Mouse (Mus musculus) monocyte, adult 2 months (primary cell): Measurements from ENCODE around the gene Abca7.
A peak's percentile ranks its signal among the peaks of the same experiment; 100 is the strongest.

Experiments
- DNase-seq, 2 experiments: peaks; one replicate each; pipeline ENCODE4 v3.0.0; 2022; ENCODE audit warnings: low spot score in 2 of 2, low read depth in 1 of 2

Abca7 gene

DNA sequence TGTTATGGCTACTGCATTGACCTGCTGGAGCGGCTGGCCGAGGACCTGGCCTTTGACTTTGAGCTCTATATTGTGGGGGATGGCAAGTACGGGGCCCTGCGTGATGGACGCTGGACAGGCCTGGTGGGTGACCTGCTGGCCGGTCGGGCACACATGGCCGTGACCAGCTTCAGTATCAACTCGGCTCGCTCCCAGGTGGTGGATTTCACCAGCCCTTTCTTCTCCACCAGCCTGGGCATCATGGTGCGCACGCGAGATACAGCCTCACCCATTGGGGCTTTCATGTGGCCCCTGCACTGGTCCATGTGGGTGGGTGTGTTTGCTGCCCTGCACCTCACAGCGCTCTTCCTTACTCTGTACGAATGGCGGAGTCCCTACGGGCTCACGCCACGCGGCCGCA is 22.2 kb upstream of the Abca7 start:
- no peak for DNase-seq

DNA sequence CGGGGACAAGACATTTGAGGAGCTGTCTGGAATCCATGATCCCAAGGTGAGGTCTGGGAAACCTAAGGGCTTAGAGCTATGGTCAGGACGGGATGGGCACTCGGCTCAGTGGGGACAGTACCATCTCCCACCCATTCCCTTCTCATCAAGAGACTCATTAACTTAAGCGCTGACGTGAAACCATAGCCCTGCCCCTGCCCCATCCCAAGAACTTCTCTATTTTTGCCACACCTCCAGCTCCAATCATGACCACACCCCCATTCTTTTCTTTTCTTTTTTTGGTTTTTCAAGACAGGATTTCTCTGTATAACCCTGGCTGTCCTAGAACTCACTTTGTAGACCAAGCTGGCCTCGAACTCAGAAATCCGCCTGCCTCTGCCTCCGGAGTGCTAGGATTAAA is 21.6 kb upstream of the Abca7 start:
- no peak for DNase-seq

DNA sequence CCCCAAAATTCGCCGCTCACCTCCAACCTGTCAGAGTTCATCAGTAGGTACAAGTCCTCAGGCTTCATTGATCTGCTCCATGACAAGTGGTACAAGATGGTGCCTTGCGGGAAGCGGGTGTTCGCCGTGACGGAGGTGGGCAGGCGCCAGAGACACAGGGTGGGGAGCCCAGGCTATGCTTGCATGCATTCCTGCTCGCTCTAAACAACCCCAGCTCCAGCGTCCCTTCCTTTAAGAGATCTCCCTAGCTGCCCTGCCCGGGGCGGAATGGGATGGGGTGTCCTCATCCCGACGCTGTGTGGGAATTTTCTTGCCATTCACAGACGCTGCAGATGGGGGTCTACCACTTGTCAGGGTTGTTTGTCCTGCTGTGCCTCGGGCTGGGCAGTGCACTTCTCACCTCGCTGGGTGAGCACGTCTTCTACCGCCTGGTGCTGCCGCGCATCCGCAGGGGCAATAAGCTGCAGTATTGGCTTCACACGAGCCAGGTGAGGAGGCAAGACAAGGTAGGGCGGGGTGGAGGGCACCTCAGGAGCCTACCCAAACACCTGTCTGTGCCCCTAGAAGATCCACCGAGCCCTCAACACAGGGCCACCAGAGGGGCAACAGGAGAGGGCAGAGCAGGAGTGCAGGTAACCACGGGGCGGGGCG is 20.1 kb upstream of the Abca7 start:
- DNase-seq: no peak

DNA sequence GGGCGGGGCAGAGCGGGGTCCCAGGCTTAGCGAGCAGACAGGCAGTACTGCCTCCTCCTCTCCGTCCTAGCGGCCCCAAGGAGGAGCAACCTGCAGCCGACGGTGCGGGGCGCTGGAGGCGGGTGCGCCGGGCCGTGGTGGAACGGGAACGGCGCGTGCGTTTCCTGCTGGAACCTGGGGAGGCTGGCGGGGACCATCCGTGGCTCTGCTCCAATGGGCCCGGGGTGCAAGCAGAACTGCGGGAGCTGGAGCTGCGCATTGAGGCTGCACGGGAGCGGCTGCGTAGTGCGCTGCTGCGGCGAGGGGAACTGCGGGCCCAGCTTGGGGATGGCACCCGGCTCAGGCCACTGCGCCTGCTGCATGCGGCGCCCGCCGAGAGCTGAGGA is 19.6 kb upstream of the Abca7 start:
- DNase-seq: no peak

DNA sequence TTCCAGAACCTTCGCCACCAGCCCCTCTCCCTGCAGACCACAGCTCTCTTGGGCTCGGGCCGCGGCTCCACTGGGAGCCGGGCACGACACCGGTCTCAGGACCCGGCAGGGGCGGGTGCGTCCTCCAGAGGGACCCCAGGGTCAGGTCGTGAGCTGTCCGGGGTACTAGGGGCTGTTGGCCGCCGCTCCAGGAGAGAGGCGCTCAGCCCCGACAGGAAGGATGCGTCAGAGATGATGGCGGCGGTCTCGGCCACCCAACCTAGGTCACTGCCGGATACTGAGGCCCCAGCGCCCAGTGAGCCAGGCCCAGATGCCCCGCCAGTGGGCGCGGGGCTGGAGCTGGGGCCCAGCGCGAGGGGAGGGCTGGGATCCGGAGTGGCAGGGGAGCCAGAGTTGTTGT is 19.0 kb upstream of the Abca7 start:
- DNase-seq: no peak

DNA sequence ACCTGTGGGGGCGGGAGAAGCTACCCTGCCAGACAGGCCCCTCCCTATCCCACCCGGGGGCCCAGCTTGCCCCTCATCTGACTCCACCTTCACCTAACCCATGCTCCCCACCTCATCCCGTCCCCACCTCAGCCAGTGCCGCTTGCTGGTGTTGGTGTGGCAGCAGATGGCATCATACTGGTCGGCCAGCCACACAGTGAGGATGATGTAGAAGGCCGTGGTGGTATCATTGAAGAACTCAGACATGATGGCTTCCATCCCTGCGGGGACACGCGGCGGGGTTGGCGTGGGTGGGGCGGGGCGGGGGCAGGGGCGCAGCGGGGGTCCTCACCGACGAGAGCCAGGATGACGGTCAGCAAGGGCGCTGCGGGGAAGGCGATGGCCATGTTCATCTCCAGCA is 18.2 kb upstream of the Abca7 start:
- no peak for DNase-seq

DNA sequence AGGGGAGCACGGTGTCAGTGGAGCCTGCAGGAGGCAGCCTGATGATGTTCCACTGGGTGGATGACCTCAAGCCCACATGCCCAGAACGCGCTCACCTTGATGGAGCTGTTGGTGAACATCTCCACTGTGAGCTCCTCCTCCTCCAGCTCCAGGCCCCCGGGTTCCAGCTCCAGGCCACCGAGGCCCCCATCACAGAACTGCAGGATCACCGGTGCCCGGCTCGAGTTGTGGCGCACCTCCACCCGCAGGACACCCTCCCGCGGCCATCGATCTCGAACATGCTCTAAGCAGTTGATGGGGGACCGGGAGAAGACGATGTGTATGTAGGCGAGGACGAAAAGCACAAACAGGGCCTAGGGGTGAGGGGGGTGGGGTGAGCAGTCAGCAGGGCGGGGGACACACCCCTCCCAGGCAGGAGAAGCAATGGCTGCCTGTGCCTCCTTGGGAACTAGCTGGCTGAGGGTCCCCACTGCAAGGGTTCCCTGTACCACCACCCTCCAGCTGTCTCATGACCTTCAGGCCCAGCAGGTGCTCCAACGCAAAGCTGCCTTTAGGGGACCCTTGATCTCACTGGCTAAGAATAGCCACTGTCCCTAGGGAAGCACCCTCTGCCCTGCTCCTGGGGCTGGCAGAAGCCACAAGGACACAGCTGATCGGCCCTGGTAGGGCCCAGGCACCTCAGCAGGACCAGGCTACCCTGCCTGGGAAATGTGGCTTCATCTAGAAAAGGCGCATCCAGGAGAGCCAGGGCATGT is 16.7 kb upstream of the Abca7 start:
- no peak for DNase-seq

DNA sequence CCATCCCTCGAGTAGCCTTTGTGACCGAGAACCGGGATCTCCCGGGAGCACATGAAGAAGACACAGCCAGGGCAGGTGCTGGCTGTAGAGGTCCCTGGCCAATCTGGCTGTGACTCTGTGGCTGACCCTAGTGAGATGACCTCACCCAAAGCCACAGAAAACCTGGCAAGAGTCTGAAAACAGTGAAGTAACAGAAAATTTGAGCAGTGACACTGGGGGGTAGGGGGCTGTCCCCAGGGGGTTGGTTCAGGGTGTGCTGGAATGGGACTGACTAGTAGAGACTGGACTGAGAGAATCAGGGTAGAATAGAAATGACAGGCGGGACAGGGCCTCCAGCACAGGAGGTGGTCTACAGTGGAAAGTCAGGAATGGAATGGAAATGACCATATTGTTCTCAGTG is 13.1 kb upstream of the Abca7 start:
- DNase-seq: no peak

DNA sequence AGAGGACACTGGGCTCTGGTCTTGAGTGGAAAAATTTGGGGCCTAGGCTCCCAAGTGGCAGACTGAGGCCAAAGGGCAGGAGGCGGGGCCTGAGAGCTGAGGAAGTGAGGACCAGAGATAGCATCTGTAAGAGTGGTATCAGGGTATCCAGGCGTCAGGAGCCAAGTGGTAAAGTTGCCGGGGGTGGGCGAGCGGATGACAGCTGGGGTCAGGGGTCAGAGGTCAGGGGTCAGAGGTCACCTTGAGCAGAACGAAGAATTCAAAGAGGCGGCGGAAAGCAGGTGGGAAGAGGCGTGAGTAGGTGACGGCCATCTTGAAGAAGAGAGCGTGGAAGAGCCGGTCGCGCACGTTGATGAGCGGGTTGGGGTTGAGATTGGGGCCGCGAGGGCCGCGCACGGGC is 12.6 kb upstream of the Abca7 start:
- DNase-seq: peak in 1 of 2 experiments; percentile 62

DNA sequence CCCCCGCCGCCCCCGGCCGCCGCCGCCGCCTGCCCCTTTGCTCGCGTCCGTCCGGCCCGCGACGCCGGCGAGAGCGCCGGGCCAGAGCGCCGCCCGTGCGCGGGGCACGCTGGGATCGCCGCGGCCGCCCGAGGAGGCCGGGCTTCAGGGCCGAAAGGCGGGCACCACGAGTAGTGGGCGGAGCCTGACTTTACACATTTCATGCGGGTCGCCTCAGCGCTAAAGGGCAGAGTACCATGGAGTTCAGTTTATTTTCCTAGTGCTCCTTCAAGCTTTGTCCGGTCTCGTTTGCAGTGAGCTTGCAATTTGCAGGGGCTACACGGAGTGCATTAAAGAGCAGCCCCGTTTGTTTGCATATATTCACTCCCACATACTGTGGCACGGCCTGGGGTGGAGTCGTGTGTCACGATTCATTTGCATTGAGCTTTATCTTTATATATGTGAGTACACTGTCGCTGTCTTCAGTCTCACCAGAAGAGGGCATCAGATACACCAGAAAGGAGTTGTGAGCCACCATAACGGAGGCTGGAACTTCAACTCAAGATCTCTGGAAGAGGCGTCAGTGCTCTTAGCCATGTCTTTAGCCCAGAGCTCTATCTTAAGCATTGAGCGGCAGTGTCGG is 12.0 kb upstream of the Abca7 start, which contains the start of gene Tmem259:
TSS of gene Tmem259 (minus strand) at position 136 of the 622 bp plus-strand sequence.
- DNase-seq: peak in 1 of 2 experiments; percentile 79

DNA sequence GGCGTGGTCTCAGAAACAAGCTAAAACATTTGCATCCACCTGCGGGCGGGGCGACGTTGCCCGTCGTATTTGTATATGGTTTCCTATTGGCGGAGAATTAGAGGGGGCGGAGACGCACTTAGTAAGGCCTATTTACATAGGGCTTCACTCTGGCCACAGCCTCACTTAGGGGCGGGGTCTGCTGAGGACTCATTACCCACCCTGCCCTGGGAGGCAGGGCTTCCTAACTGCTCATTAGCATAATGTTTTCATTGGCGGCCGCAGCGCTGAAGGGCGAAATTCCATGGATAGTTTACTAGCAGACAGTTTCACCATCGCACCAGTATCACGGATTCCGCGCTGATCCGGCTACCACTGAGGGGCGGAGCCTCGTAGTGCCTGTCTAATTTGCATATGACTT is 11.4 kb upstream of the Abca7 start:
- peak; percentile 91 to 92 for DNase-seq

DNA sequence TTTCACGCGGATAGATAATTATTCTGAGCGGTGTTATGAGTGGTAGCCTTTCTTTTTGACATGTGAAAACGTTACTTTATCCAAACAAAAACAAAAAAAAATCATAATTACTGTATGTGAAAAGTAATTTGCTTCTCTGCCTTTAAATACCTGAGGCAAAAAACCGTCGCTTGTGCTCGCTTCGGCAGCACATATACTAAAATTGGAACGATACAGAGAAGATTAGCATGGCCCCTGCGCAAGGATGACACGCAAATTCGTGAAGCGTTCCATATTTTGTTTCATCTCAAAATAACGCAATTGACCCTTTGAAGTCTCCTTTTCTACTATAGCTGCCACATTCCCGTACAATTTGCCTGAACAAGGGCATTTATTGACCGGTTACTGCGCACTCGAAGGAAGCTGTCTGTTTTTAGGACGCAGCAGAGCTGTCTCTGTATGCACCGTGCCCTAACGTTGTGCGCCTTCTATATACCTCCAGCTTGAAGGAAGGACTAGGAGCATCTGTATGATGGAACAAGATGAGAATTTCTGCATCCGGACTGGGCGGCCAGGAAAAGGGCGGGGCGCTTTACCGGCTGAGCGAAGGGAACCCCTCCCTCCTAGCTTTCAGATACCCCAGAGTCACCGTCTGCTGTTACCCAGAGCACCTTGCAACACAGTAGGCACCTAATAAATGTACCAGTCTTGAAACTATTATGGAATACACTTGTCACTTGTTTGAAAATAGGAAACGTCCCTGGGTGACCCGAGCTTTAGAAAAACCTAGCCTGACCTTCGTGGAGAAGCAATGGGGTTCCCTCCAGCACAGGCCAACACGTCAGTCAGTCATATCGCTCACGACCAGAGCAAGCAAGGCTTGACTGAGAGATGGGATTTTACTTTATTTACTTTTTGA is 10.7 kb upstream of the Abca7 start:
- peak in 1 of 2 experiments; percentile 43 for DNase-seq

DNA sequence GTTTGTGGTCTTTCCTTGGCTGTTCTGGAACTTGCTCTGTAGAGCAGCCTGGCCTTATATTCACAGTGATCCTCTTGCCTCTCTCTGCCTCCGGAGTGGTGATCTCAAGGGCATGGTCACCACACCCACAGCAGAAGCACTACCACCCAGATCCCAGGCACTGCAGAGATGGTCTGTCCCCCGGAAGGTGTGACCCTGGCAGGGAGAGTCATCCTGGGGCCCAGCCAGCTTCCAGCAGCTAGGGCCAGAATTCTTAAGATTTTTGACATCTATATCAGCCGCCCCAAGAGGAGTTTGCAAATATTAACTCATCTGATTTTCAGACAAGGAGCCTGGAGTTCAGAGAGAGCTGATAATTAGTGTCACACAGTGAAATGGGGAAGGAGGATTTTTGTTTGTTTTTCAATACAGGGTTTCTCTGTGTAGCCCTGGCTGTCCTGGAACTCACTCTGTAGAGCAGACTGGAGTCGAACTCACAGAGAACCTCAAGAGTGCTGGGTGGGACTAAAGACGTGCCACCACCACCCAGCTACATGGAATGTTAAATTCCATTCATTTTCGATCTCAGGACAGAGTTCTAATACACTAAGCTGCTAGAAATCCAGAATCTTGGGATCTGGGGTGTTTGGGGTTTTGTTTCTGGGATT is 9.9 kb upstream of the Abca7 start:
- no peak for DNase-seq

DNA sequence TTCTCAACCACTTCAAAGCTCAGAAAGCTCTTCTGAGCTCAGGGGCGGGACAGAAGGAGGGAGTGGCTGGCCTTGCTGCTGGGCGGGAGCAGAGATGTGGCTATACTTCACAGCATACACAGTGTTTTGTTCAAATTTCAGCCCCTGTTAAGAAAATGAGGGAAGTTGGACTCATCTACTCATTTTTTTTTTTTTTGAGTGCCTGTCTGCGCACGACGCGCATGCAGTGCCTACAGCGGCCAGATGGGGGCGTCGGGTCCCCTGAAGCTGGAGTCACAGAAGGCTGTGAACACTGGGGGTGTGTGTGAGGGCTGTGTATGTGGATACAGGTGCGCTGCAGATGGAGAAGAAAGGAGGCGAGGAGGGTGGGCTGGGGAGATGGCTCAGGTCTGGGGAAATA is 9.3 kb upstream of the Abca7 start:
- peak; percentile 74 to 93 for DNase-seq

DNA sequence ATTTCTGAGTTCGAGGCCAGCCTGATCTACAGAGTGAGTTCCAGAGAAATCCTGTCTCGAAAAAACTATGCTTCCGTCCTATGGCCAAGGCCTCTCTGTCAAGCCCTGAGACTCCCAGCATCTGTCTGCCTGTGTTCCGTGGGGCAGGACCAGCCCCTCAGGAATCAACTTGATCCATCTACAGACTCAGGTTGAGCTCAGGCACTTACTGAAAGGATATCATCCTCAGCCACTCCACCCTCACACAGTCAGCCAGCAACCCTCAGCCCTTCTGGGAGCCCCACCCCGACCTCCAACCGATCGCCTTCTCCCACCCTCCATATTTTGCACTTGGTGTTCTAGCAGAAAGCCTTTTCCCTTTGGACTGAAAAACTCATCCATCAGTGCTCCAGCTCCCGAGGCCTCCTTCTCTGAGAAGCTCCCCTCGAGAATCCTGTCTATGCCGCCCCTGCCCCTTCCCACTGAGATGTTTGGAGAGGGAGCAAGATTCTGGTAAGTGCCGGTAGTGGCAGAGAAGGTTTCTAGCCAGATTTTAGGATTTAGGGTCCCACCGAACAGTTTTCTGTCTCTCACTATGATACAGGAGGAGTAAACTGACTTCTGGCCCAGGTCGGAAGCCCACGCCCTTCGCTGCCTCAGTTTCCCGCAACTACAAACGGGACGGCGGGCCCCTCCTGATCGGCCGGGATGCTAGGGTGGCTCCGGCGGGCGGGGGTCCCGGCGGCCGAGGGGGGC is 8.4 kb upstream of the Abca7 start:
- no peak for DNase-seq

DNA sequence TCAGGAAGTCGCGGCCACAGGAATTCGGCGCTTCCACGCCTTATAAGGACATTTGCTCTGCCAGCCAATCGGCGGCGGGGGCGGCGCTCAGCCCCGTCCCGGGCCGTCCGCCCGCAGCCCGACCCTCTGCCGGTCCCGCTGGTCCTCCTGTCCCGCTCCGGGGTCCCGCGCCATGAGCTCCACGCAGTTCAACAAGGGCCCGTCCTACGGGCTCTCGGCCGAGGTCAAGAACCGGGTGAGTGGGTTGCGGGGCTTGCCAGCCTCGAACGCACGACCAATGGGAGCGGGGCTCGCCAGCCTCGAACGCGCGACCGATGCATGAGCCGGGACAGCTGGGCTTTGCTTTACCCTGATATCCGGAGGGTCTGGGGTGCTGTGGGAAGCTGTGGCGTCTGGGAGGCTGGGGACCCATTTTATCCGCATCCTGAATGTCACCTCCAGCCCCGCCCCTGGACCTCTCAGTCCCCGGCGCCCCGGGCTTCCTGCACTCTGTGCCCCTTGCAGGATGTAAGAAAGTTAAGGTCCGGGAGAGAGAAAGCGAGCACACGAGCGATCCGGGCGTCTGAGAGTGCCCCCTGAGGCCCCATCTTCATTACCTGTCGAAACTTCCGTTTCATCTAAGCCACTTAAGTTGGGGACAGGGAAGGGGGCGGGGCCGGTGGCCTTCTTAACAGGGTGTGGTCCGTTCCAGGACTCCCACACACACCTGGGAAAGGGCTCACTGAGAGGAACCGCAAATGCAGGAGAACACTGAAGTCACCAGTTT is 7.6 kb upstream of the Abca7 start, which contains the start of gene Cnn2:
TSS of gene Cnn2 (plus strand) at position 79 of the 766 bp plus-strand sequence.
- no peak for DNase-seq

DNA sequence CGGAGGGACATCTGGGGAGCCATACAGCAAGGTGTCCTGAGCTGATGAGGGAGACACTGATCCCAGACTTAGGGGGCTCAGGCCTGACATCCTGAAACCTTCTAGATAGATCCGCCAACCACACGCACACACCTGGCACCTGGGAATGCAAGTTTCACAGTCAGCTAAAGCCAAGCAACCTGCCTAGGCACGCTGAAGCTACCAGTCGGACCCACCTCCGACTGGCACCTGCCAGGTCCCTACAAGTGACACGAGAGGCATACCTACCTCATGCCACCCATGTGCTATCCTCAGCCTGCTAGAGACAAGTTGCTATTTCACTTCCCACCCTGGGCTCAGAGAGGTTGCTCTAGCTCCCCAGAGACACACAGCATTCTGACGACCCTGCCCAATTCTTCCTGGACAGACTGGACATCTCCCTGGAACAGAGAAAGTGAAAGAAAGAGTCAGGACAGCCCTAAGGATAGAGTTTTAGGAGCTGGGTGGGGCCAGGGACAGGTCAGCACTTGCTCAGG is 7.0 kb upstream of the Abca7 start:
- DNase-seq: no peak

DNA sequence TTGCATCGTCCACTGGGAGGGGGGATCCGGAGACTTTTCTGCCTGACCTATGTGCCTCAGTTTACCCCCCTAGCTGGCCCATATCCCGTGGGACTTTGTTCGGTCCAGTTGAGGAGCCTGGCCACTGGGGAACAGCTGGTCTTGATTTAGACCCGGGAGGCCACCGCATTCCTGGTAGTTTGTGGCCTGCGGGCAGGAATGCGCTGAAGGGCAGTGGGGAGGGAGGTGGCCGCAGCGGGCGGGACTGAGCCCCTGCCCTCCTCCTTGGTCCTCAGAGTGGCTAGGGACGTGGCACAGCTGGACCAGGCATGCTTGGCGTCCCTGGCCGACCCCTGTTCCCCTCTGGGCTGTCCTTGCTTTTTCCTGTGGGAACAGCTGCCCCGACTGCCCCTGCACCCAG is 6.4 kb upstream of the Abca7 start:
- DNase-seq: no peak

DNA sequence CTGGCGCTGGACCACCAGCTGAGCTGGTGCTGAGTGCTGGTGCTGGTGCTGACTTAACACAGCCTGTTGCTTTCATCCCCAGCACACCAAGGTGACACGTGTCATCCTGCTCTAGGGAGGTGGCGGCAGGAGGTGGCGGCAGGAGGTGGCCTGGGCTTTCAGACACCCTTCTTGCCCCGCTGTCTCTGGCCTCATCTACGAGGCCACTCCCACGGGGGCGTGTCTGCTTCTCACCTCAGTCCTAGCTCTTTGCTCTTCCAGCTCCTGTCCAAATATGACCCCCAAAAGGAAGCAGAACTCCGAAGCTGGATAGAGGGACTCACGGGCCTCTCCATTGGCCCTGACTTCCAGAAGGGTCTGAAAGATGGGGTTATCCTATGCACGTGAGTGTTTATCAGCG is 5.2 kb upstream of the Abca7 start:
- no peak for DNase-seq
